Mouse (Mus musculus) 3134 (cell line): Measurements from ENCODE around the gene 2410141K09Rik.
"Not testable (repeated sequence)": the region's sequence is repeated elsewhere in the genome, so short reads cannot be mapped to it uniquely, and the experiment has no call there.

Experiments used
- DNase-seq: peaks from one replicate; pipeline ENCODE4 v3.0.0-alpha.2; 2011; ENCODE audit warnings: low spot score; ENCODE audit not compliant: insufficient read length; ENCODE audit errors: extremely low read depth

Gene 2410141K09Rik

GRCm38 (mm10) chr13:66441018-66441417, at the start of gene 2410141K09Rik:
Gene 2410141K09Rik (minus strand): TSS chr13:66441118.
- DNase-seq: not testable (repeated sequence)

DNA sequence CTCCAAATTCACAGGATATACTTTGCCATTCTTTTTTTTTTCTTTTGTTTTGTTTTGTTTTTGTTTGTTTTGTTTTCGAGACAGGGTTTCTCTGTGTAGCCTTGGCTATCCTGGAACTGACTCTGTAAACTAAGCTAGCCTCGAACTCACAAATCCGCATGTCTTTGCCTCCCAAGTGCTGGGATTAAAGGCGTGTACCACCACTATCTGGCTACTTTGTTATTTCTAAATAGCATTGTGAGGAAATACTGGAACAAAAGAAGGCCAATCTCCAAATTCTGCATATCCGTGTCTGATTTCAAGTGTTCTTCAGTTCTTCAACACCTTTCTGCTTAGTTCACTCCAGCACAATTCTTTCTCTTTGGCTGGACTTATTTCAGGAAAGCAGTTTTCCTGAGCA, 14.1 kb downstream of the 2410141K09Rik start:
- DNase-seq: not testable (repeated sequence)

- not testable (repeated sequence) for DNase-seq
These were observed 26.0 kb downstream of the 2410141K09Rik start for GRCm38 (mm10) chr13:66414962-66415361.
